Comparison of ENCODE assay signal across 17 mouse cellular contexts in the genomic region with DNA sequence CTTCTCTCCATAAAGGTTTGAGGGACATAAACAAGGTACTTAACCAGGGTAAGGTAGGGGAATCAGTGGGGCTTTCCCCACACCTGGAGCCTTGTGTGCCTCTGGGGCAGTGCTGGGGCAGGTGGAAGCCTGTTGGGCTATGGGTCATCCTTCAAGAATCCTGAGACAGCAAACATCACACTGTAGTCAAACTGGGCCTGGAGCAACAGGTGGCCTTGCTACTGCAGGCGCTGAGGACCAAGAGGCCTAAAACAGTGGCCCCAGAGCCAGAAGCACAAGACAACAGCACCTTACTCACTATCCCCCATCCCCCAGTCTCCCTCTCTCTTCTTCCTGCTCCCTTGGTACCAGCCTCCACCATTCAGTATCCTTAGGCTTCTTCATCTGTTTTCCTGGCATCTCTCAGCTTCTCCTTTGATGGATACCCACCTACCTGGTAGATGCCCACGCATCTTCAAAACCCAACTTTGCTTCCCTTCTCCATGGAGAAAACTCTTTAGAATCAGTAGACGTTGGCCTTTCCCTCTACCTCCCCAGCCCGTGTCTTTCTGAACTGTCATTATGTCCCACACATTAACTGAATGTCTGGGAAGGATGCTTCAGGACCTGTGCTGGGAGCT. TPM values are rescaled to one million over a fixed set of nuclear protein-coding genes. Genes with fewer than 3 reads are reported as not detected.
A peak's percentile ranks its signal among the peaks of the same experiment; 100 is the strongest.
DNase-seq lines count a peak whose midpoint lies in the region; ATAC-seq lines count a peak whose summit lies in the region.
"Had no signal": no experiment of that assay in that cellular context is flagged by ENCODE, and none has a peak within 500 bp of the region (broad histone marks: within the 10 kb centered on the region; RNA-seq: fewer than 3 reads in every experiment).

No protein-coding gene starts in this region.

- H3K36me3 ChIP-seq in forebrain, embryonic 13.5 days (ENCODE audit: poor library complexity, severe bottlenecking): no peaks in the 10 kb centered on the region
- no peaks in the 10 kb centered on the region for H3K36me3 ChIP-seq in forebrain, embryonic 10.5 days (replicated peaks)
- H3K36me3 ChIP-seq in heart, embryonic 15.5 days: no peaks in the 10 kb centered on the region
- no peaks in the 10 kb centered on the region for H3K36me3 ChIP-seq in heart, embryonic 12.5 days
- no peaks in the 10 kb centered on the region for H3K36me3 ChIP-seq in forebrain, embryonic 16.5 days (ENCODE audit: control insufficient read depth, insufficient read depth)
- H3K36me3 ChIP-seq: embryonic facial prominence, embryonic 12.5 days; heart, embryonic 13.5 days; hindbrain, embryonic 12.5 days had no signal

- no peaks in the 10 kb centered on the region for H3K4me1 ChIP-seq in forebrain, embryonic 13.5 days
- H3K4me1 ChIP-seq in forebrain, embryonic 10.5 days: peaks cover 8% of the 10 kb centered on the region
- H3K4me1 ChIP-seq in heart, embryonic 15.5 days (replicated peaks): peaks cover 15% of the 10 kb centered on the region
- peaks cover 7% of the 10 kb centered on the region; the same call in 1 of the 2 replicates for H3K4me1 ChIP-seq in heart, embryonic 12.5 days (replicated peaks)
- peaks cover 28% of the 10 kb centered on the region for H3K4me1 ChIP-seq in forebrain, embryonic 16.5 days (replicated peaks; ENCODE audit: control insufficient read depth, insufficient read depth, low read length)
- H3K4me1 ChIP-seq: embryonic facial prominence, embryonic 12.5 days had no signal

- no peak for DNase-seq in forebrain, embryonic 10.5 days (ENCODE audit: extremely low spot score, low spot score)
- DNase-seq in A20 (ENCODE audit: low read depth, low spot score): peak; percentile 36
- no peak for DNase-seq in right cerebral cortex, postnatal 4 days
- DNase-seq in cerebellum, adult 8-10 months: no peak
- DNase-seq: kidney, adult 11 months had no signal

- H3K4me2 ChIP-seq in forebrain, embryonic 13.5 days: no peak overlapping the region
- no peak overlapping the region for H3K4me2 ChIP-seq in heart, embryonic 15.5 days
- no peak overlapping the region for H3K4me2 ChIP-seq in heart, embryonic 12.5 days
- no peak overlapping the region for H3K4me2 ChIP-seq in forebrain, embryonic 16.5 days (ENCODE audit: low read length)
- H3K4me2 ChIP-seq: embryonic facial prominence, embryonic 12.5 days; heart, embryonic 13.5 days; hindbrain, embryonic 12.5 days had no signal

- no peaks in the 10 kb centered on the region for H3K27me3 ChIP-seq in forebrain, embryonic 13.5 days
- peaks cover 7% of the 10 kb centered on the region; the same call in 1 of the 2 replicates for H3K27me3 ChIP-seq in forebrain, embryonic 10.5 days (ENCODE audit: poor library complexity, severe bottlenecking)
- H3K27me3 ChIP-seq in heart, embryonic 15.5 days: peaks cover 14% of the 10 kb centered on the region
- peaks cover 9% of the 10 kb centered on the region for H3K27me3 ChIP-seq in heart, embryonic 12.5 days (replicated peaks)
- H3K27me3 ChIP-seq in forebrain, embryonic 16.5 days (replicated peaks; ENCODE audit: control insufficient read depth, insufficient read depth, low read length): no peaks in the 10 kb centered on the region
- H3K27me3 ChIP-seq: embryonic facial prominence, embryonic 12.5 days; Patski had no signal

- ATAC-seq in forebrain, embryonic 13.5 days: no peak
- no peak for ATAC-seq in heart, embryonic 15.5 days (replicated peaks; ENCODE audit: insufficient number of reproducible peaks, insufficient read depth, low FRiP score, low read depth)
- ATAC-seq in heart, embryonic 12.5 days (ENCODE audit: insufficient number of reproducible peaks, low FRiP score): no peak
- no peak for ATAC-seq in forebrain, embryonic 16.5 days
- ATAC-seq: activated CD4-positive, CD25-positive, alpha-beta regulatory T cell, adult 4 months; inflammation-experienced regulatory T-cells, adult 6 months; Patski had no signal

- H3K9ac ChIP-seq in forebrain, embryonic 13.5 days: no peak overlapping the region
- H3K9ac ChIP-seq in heart, embryonic 15.5 days: no peak overlapping the region
- no peak overlapping the region for H3K9ac ChIP-seq in heart, embryonic 12.5 days
- no peak overlapping the region for H3K9ac ChIP-seq in forebrain, embryonic 16.5 days (replicated peaks; ENCODE audit: low read depth, low read length)
- H3K9ac ChIP-seq: embryonic facial prominence, embryonic 12.5 days; hindbrain, embryonic 12.5 days had no signal

- H3K27ac ChIP-seq in forebrain, embryonic 13.5 days: peak overlapping the region; percentile 62; the same call in 1 of the 2 replicates
- no peak overlapping the region for H3K27ac ChIP-seq in forebrain, embryonic 10.5 days
- H3K27ac ChIP-seq in heart, embryonic 15.5 days: 0 out of 2 replicates have a peak overlapping the region, but pooled peaks have one; percentile 24
- H3K27ac ChIP-seq in heart, embryonic 12.5 days (ENCODE audit: poor library complexity, severe bottlenecking): no peak overlapping the region
- peak overlapping the region; percentile 86 for H3K27ac ChIP-seq in forebrain, embryonic 16.5 days (ENCODE audit: low read length)
- H3K27ac ChIP-seq: embryonic facial prominence, embryonic 12.5 days; heart, embryonic 13.5 days; hindbrain, embryonic 12.5 days had no signal

- no peaks in the 10 kb centered on the region for H3K9me3 ChIP-seq in forebrain, embryonic 13.5 days (replicated peaks)
- no peaks in the 10 kb centered on the region for H3K9me3 ChIP-seq in forebrain, embryonic 10.5 days
- H3K9me3 ChIP-seq in heart, embryonic 15.5 days (replicated peaks): no peaks in the 10 kb centered on the region
- no peaks in the 10 kb centered on the region for H3K9me3 ChIP-seq in heart, embryonic 12.5 days (replicated peaks)
- no peaks in the 10 kb centered on the region for H3K9me3 ChIP-seq in forebrain, embryonic 16.5 days (ENCODE audit: control insufficient read depth, low read length)
- H3K9me3 ChIP-seq: embryonic facial prominence, embryonic 12.5 days; heart, embryonic 13.5 days; hindbrain, embryonic 12.5 days had no signal

- WGBS in forebrain, embryonic 13.5 days: 88% methylated on average over 4 of the region's 4 CpGs
- 86% methylated on average over 4 of the region's 4 CpGs for WGBS in forebrain, embryonic 10.5 days
- 81% methylated on average over 4 of the region's 4 CpGs for WGBS in heart, embryonic 15.5 days
- WGBS in heart, embryonic 12.5 days: 81% methylated on average over 4 of the region's 4 CpGs
- 95% methylated on average over 4 of the region's 4 CpGs for WGBS in forebrain, embryonic 16.5 days

- H3K4me3 ChIP-seq in forebrain, embryonic 13.5 days: no peak overlapping the region
- no peak overlapping the region for H3K4me3 ChIP-seq in forebrain, embryonic 10.5 days
- H3K4me3 ChIP-seq in heart, embryonic 15.5 days: no peak overlapping the region
- no peak overlapping the region for H3K4me3 ChIP-seq in heart, embryonic 12.5 days
- no peak overlapping the region for H3K4me3 ChIP-seq in forebrain, embryonic 16.5 days (replicated peaks; ENCODE audit: low read length)
- H3K4me3 ChIP-seq: embryonic facial prominence, embryonic 12.5 days; heart, embryonic 13.5 days; hindbrain, embryonic 12.5 days had no signal

RNA-seq across cellular contexts. Expression of a gene that starts 41.5 kb away (rescaled TPM):
- not detected in 2 replicates for polyA plus RNA-seq in forebrain, embryonic 13.5 days (2015; fragmentation: Nextera tagmentation; extraction: Ambion mirVana)
- polyA plus RNA-seq in forebrain, embryonic 10.5 days (2016; fragmentation: Nextera tagmentation; extraction: Ambion mirVana): not detected in 2 replicates
- not detected in 2 replicates for polyA plus RNA-seq in heart, embryonic 15.5 days (2015; fragmentation: Nextera tagmentation; extraction: Ambion mirVana)
- not detected in 2 replicates for polyA plus RNA-seq in heart, embryonic 12.5 days (2016; fragmentation: Nextera tagmentation; extraction: Ambion mirVana)
- polyA plus RNA-seq in forebrain, embryonic 16.5 days (2015; fragmentation: Nextera tagmentation; extraction: Ambion mirVana): not detected in 2 replicates
- polyA plus RNA-seq: activated CD4-positive, CD25-positive, alpha-beta regulatory T cell, adult 4 months; C2C12; embryonic facial prominence, embryonic 12.5 days; heart, embryonic 13.5 days; hindbrain, embryonic 12.5 days; hindbrain, embryonic 16.5 days; inflammation-experienced regulatory T-cells, adult 6 months; Patski had no signal

Comparison
In these comparisons a context has a peak if more than half of its experiments do, and no peak if none do; other contexts are left out.
1. H3K27ac ChIP-seq: peak in forebrain, embryonic 13.5 days (single experiment), heart, embryonic 15.5 days (single experiment) and forebrain, embryonic 16.5 days (single experiment); none in forebrain, embryonic 10.5 days (single experiment) and heart, embryonic 12.5 days (single experiment).